Mouse (Mus musculus) liver, adult 2 months (tissue): ENCODE results near the gene Rinl.
A peak's percentile ranks its signal among the peaks of the same experiment; 100 is the strongest.

ENCODE experiments used
- CTCF ChIP-seq: fragments of 200-500 bp; IDR thresholded peaks from 2 replicates; pipeline ENCODE4 v1.5.1; 2011; ENCODE audit warnings: low read depth, low read length, control low read depth
- POLR2A ChIP-seq: fragments of 200-500 bp; IDR thresholded peaks from 2 replicates; pipeline ENCODE4 v1.6.1; 2011; ENCODE audit warnings: low read length, control low read depth; ENCODE audit not compliant: insufficient read depth; ENCODE audit errors: extremely low read depth

DNA sequence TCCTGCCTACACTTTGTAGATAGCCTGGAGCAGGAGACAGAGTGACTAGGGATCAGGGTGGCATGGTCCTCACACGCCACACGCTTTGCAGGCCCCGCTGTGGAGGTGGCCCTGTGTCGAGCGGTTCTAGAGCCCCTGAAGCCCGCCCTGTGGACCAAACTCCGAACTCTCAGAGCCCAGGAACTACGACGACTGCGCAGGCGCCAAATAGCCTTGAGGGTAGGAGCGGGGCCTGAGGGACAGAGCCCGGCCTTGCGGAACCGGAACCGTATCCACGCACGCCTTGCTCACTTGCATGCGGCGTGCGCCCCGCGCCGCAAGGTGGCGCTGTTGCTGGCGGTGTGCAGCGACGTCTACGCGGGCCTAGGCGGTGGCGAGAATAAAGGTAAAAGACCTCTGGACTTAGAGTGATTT, 7.8 kb downstream of the Rinl start:
- TF ChIP-seq CTCF (peak; percentile 98), POLR2A (no peak)
